Comparison of ENCODE assay signal across 9 mouse cellular contexts in genomic region chr9:62497135-62498092, GRCm38 (mm10). TPM values are rescaled to one million over a fixed set of nuclear protein-coding genes. Genes with fewer than 3 reads are reported as not detected.
A peak's percentile ranks its signal among the peaks of the same experiment; 100 is the strongest.
DNase-seq lines count a peak whose midpoint lies in the region; ATAC-seq lines count a peak whose summit lies in the region.
"Had no signal": no experiment of that assay in that cellular context is flagged by ENCODE, and none has a peak within 500 bp of the region (broad histone marks: within the 10 kb centered on the region; RNA-seq: fewer than 3 reads in every experiment).

No protein-coding gene starts in this region.

- no peak for ATAC-seq in forebrain, embryonic 12.5 days (ENCODE audit: low FRiP score)
- peak; percentile 64; the same call in 1 of the 2 replicates for ATAC-seq in lung, embryonic 15.5 days (ENCODE audit: borderline replicate concordance, extremely low read depth, low FRiP score, low TSS enrichment)

- no peak overlapping the region for H3K9ac ChIP-seq in forebrain, embryonic 12.5 days
- peak overlapping the region; percentile 8; the same call in 1 of the 2 replicates for H3K9ac ChIP-seq in lung, embryonic 15.5 days

- peak overlapping the region; percentile 9; the same call in 1 of the 2 replicates for H3K27ac ChIP-seq in forebrain, embryonic 10.5 days
- no peak overlapping the region for H3K27ac ChIP-seq in forebrain, embryonic 12.5 days
- H3K27ac ChIP-seq in lung, embryonic 15.5 days, result peak overlapping the region; percentile 84
- H3K27ac ChIP-seq in limb, embryonic 10.5 days, result peak overlapping the region; percentile 36; the same call in 1 of the 2 replicates
- H3K27ac ChIP-seq: macrophage had no signal

- H3K36me3 ChIP-seq in forebrain, embryonic 10.5 days (replicated peaks), result no peaks in the 10 kb centered on the region
- no peaks in the 10 kb centered on the region for H3K36me3 ChIP-seq in forebrain, embryonic 12.5 days (replicated peaks)
- no peaks in the 10 kb centered on the region for H3K36me3 ChIP-seq in lung, embryonic 15.5 days
- no peaks in the 10 kb centered on the region for H3K36me3 ChIP-seq in limb, embryonic 10.5 days

- intact Hi-C loops in left cerebral cortex, postnatal 36 days (cut with DNase I), result no loop called here

- DNase-seq in forebrain, embryonic 10.5 days (ENCODE audit: extremely low spot score, low spot score), result no peak
- no peak for DNase-seq in lung, postnatal 14 days
- no peak for DNase-seq in limb, embryonic 10.5 days (ENCODE audit: low spot score)
- DNase-seq in thymus, postnatal 4 days, result peak; percentile 41
- no peak for DNase-seq in adipocyte (ENCODE audit: low spot score)
- DNase-seq in left cerebral cortex, postnatal 36 days (ENCODE audit: low spot score in 2 of 2), result no peak

- peaks cover 6% of the 10 kb centered on the region for H3K4me1 ChIP-seq in forebrain, embryonic 10.5 days
- H3K4me1 ChIP-seq in forebrain, embryonic 12.5 days, result 0 out of 2 replicates have a peak, but pooled peaks cover 5% of the 10 kb centered on the region
- peaks cover 32% of the 10 kb centered on the region for H3K4me1 ChIP-seq in lung, embryonic 15.5 days
- peaks cover 8% of the 10 kb centered on the region; the same call in 1 of the 2 replicates for H3K4me1 ChIP-seq in limb, embryonic 10.5 days

- 77% methylated on average over 18 of the region's 18 CpGs for WGBS in forebrain, embryonic 10.5 days
- 69% methylated on average over 18 of the region's 18 CpGs for WGBS in forebrain, embryonic 12.5 days
- WGBS in lung, embryonic 15.5 days, result 36% methylated on average over 18 of the region's 18 CpGs
- WGBS in limb, embryonic 10.5 days, result 77% methylated on average over 18 of the region's 18 CpGs

- no peaks in the 10 kb centered on the region for H3K9me3 ChIP-seq in forebrain, embryonic 10.5 days
- H3K9me3 ChIP-seq in forebrain, embryonic 12.5 days, result no peaks in the 10 kb centered on the region
- H3K9me3 ChIP-seq in lung, embryonic 15.5 days, result no peaks in the 10 kb centered on the region
- H3K9me3 ChIP-seq in limb, embryonic 10.5 days (replicated peaks), result no peaks in the 10 kb centered on the region

- H3K4me3 ChIP-seq in forebrain, embryonic 10.5 days, result no peak overlapping the region
- H3K4me3 ChIP-seq in forebrain, embryonic 12.5 days (replicated peaks), result no peak overlapping the region
- 0 out of 2 replicates have a peak overlapping the region, but pooled peaks have one; percentile 2 for H3K4me3 ChIP-seq in lung, embryonic 15.5 days
- H3K4me3 ChIP-seq in limb, embryonic 10.5 days, result no peak overlapping the region

- H3K4me2 ChIP-seq in forebrain, embryonic 12.5 days, result no peak overlapping the region
- peak overlapping the region; percentile 31 for H3K4me2 ChIP-seq in lung, embryonic 15.5 days

- H3K27me3 ChIP-seq in forebrain, embryonic 10.5 days (ENCODE audit: poor library complexity, severe bottlenecking), result no peaks in the 10 kb centered on the region
- H3K27me3 ChIP-seq in forebrain, embryonic 12.5 days, result no peaks in the 10 kb centered on the region
- no peaks in the 10 kb centered on the region for H3K27me3 ChIP-seq in lung, embryonic 15.5 days
- no peaks in the 10 kb centered on the region for H3K27me3 ChIP-seq in limb, embryonic 10.5 days (ENCODE audit: low read depth, poor library complexity, severe bottlenecking)

RNA-seq across cellular contexts. Expression of gene Coro2b, which starts 39.4 kb away (rescaled TPM):
- polyA plus RNA-seq in forebrain, embryonic 10.5 days (2016; fragmentation: Nextera tagmentation; extraction: Ambion mirVana), result 9.7 and 10.0 TPM in 2 replicates
- polyA plus RNA-seq in forebrain, embryonic 12.5 days (2016; fragmentation: Nextera tagmentation; extraction: Ambion mirVana), result 37.6 and 38.1 TPM in 2 replicates
- polyA plus RNA-seq in lung, embryonic 15.5 days (2015; fragmentation: Nextera tagmentation; extraction: Ambion mirVana), result 20.5 and 22.8 TPM in 2 replicates
- polyA plus RNA-seq in limb, embryonic 10.5 days (2016; fragmentation: Nextera tagmentation; extraction: Ambion mirVana), result 5.6 and 6.2 TPM in 2 replicates
- 100 to 1,000 TPM; 171 to 177 TPM for total RNA-seq in left cerebral cortex, postnatal 36 days (2021)
